ENCODE assay signal across 29 mouse cellular contexts in genomic region chr7:75711436-75711835, GRCm38 (mm10).
A peak's percentile ranks its signal among the peaks of the same experiment; 100 is the strongest.
DNase-seq lines count a peak whose midpoint lies in the region; ATAC-seq and TF ChIP-seq lines count a peak whose summit lies in the region.
"Had no signal": no experiment of that assay in that cellular context is flagged by ENCODE, and none has a peak within 500 bp of the region (broad histone marks: within the 10 kb centered on the region; RNA-seq: fewer than 3 reads in every experiment).

No protein-coding gene starts in this region.

- ATAC-seq in neural tube, embryonic 11.5 days (ENCODE audit: insufficient read depth, low FRiP score, low TSS enrichment), result no peak
- no peak for ATAC-seq in neural tube, embryonic 15.5 days (ENCODE audit: low FRiP score)
- ATAC-seq: forebrain, embryonic 14.5 days; midbrain, embryonic 16.5 days had no signal

- peaks cover 70% of the 10 kb centered on the region for H3K36me3 ChIP-seq in heart, adult 2 months (ENCODE audit: control insufficient read depth, insufficient read depth, low read length)
- no peaks in the 10 kb centered on the region for H3K36me3 ChIP-seq in neural tube, embryonic 11.5 days (ENCODE audit: control insufficient read depth, insufficient read depth, low read length)
- H3K36me3 ChIP-seq in neural tube, embryonic 15.5 days, result no peaks in the 10 kb centered on the region
- H3K36me3 ChIP-seq: hindbrain, embryonic 15.5 days; neural tube, embryonic 13.5 days had no signal

- 48% methylated on average over 2 of the region's 2 CpGs for WGBS in heart, adult 2 months
- WGBS in neural tube, embryonic 11.5 days, result 81% methylated on average over 2 of the region's 2 CpGs
- 87% methylated on average over 2 of the region's 2 CpGs for WGBS in neural tube, embryonic 15.5 days

- no peak for TF ChIP-seq EP300 in heart, adult 2 months (IDR thresholded peaks at IDR 0.05; ENCODE audit: insufficient read depth, low read depth, low read length)

- no peak for TF ChIP-seq POLR2A in heart, adult 2 months (IDR thresholded peaks at IDR 0.05; ENCODE audit: insufficient read depth, low read depth, low read length)
- no peak for TF ChIP-seq POLR2A in embryonic fibroblast, embryonic 13.5 days (IDR thresholded peaks at IDR 0.05; ENCODE audit: low read depth, low read length)

- H3K9me3 ChIP-seq in neural tube, embryonic 11.5 days (ENCODE audit: control insufficient read depth, low read length), result no peaks in the 10 kb centered on the region
- no peaks in the 10 kb centered on the region for H3K9me3 ChIP-seq in neural tube, embryonic 15.5 days (replicated peaks)
- H3K9me3 ChIP-seq: hindbrain, embryonic 10.5 days; hindbrain, embryonic 15.5 days; kidney, embryonic 15.5 days; neural tube, embryonic 13.5 days had no signal

- H3K4me2 ChIP-seq in neural tube, embryonic 11.5 days (ENCODE audit: low read depth), result no peak overlapping the region
- H3K4me2 ChIP-seq in neural tube, embryonic 15.5 days, result no peak overlapping the region
- H3K4me2 ChIP-seq: hindbrain, embryonic 15.5 days; kidney, embryonic 15.5 days; lung, embryonic 14.5 days; neural tube, embryonic 13.5 days had no signal

- peaks cover 16% of the 10 kb centered on the region for H3K4me1 ChIP-seq in heart, adult 2 months (ENCODE audit: control insufficient read depth, insufficient read depth, low read length)
- no peaks in the 10 kb centered on the region for H3K4me1 ChIP-seq in neural tube, embryonic 11.5 days (ENCODE audit: control insufficient read depth, insufficient read depth, low read length)
- 0 out of 2 replicates have a peak, but pooled peaks cover 8% of the 10 kb centered on the region for H3K4me1 ChIP-seq in neural tube, embryonic 15.5 days
- H3K4me1 ChIP-seq in embryonic fibroblast, embryonic 13.5 days (ENCODE audit: control insufficient read depth, insufficient read depth, low read length), result peaks cover 7% of the 10 kb centered on the region; the same call in 1 of the 2 replicates
- H3K4me1 ChIP-seq: hindbrain, embryonic 10.5 days; hindbrain, embryonic 15.5 days; kidney, embryonic 15.5 days; neural tube, embryonic 13.5 days had no signal

- intact Hi-C loops in heart, adult 2 months (cut with DNase I), result loop anchor here (10.0 kb wide), 1 partner anchor 337 kb away; no protein-coding TSS in a partner anchor
- intact Hi-C loops in heart, postnatal 36 days (cut with DNase I), result loop anchor here (5.0 kb wide), 3 partner anchors 69 to 339 kb away; no protein-coding TSS in a partner anchor

- no peak for DNase-seq in heart, adult 2 months
- DNase-seq in heart, postnatal 36 days, result no peak
- DNase-seq in neural tube, embryonic 11.5 days (ENCODE audit: low spot score), result no peak
- no peak for DNase-seq in ovary, postnatal 36 days (ENCODE audit: low spot score)
- no peak for DNase-seq in gastrocnemius, adult 18-20 months (ENCODE audit: low spot score)
- DNase-seq: adrenal gland, adult 8-10 months; B cell, adult 2 months; cerebellum, adult 11 months; cerebellum, adult 9-10 months; embryo, embryonic 11 days; gastrocnemius, postnatal 10 days; kidney, adult 18-20 months; kidney, postnatal 25 days; liver; lung, embryonic 14.5 days; lung, postnatal 14 days; right cerebral cortex, postnatal 25 days; thymus, adult 18-20 months; thymus, postnatal 25 days had no signal

- H3K27me3 ChIP-seq in heart, adult 2 months (ENCODE audit: control insufficient read depth, insufficient read depth, low read length), result no peaks in the 10 kb centered on the region
- H3K27me3 ChIP-seq in neural tube, embryonic 11.5 days (ENCODE audit: control insufficient read depth, insufficient read depth, low read length), result no peaks in the 10 kb centered on the region
- no peaks in the 10 kb centered on the region for H3K27me3 ChIP-seq in neural tube, embryonic 15.5 days (replicated peaks)
- H3K27me3 ChIP-seq: CH12.LX; hindbrain, embryonic 15.5 days; kidney, embryonic 15.5 days; neural tube, embryonic 13.5 days had no signal

- no peak overlapping the region for H3K9ac ChIP-seq in heart, adult 2 months (ENCODE audit: low read depth, low read length)
- H3K9ac ChIP-seq in neural tube, embryonic 11.5 days (ENCODE audit: low read length), result no peak overlapping the region
- H3K9ac ChIP-seq in neural tube, embryonic 15.5 days (replicated peaks), result no peak overlapping the region
- H3K9ac ChIP-seq: hindbrain, embryonic 15.5 days; kidney, embryonic 15.5 days; liver, embryonic 14.5 days; lung, embryonic 14.5 days; neural tube, embryonic 13.5 days had no signal

- no peak for TF ChIP-seq CTCF in heart, adult 2 months (IDR thresholded peaks at IDR 0.05)
- TF ChIP-seq CTCF in embryonic fibroblast, embryonic 13.5 days (IDR thresholded peaks at IDR 0.05; ENCODE audit: borderline replicate concordance, insufficient read depth, low read length), result no peak

- peak overlapping the region; percentile 29 for H3K27ac ChIP-seq in heart, adult 2 months
- 0 out of 2 replicates have a peak overlapping the region, but pooled peaks have one; percentile 14 for H3K27ac ChIP-seq in neural tube, embryonic 11.5 days (ENCODE audit: low read depth, low read length)
- no peak overlapping the region for H3K27ac ChIP-seq in neural tube, embryonic 15.5 days (replicated peaks)
- 0 out of 2 replicates have a peak overlapping the region, but pooled peaks have one; percentile 18 for H3K27ac ChIP-seq in embryonic fibroblast, embryonic 13.5 days (ENCODE audit: insufficient read depth, low read length)
- H3K27ac ChIP-seq: hindbrain, embryonic 10.5 days; hindbrain, embryonic 15.5 days; kidney, embryonic 15.5 days; liver, embryonic 14.5 days; neural tube, embryonic 13.5 days had no signal

- no peak overlapping the region for H3K4me3 ChIP-seq in heart, adult 2 months
- H3K4me3 ChIP-seq in neural tube, embryonic 11.5 days (ENCODE audit: low read depth, low read length), result no peak overlapping the region
- no peak overlapping the region for H3K4me3 ChIP-seq in neural tube, embryonic 15.5 days (replicated peaks)
- no peak overlapping the region for H3K4me3 ChIP-seq in embryonic fibroblast, embryonic 13.5 days (ENCODE audit: insufficient read depth, low read length)
- H3K4me3 ChIP-seq: hindbrain, embryonic 10.5 days; hindbrain, embryonic 15.5 days; kidney, embryonic 15.5 days; neural tube, embryonic 13.5 days had no signal

- no peaks in the 10 kb centered on the region; the same call in none of the 2 replicates for H3K79me2 ChIP-seq in heart, adult 2 months (replicated peaks; ENCODE audit: control insufficient read depth, insufficient read depth, low read length)
